Mouse (Mus musculus) limb, embryonic 14.5 days (tissue): Measurements from ENCODE around the gene Tchp. TPM values are rescaled to one million over a fixed set of nuclear protein-coding genes. Genes with fewer than 3 reads are reported as not detected.

Source experiments
- ATAC-seq: fragments of 200-750 bp; cut with Nextera tagmentation; 2 replicates; pipeline ENCODE4 v1.8.0; 2017; ENCODE audit warnings: low read depth, moderate number of reproducible peaks, moderate TSS enrichment; ENCODE audit not compliant: low FRiP score
- DNase-seq: peaks from one replicate; pipeline ENCODE4 v3.0.0-alpha.2; 2015; ENCODE audit warnings: low spot score
- H3K27ac ChIP-seq: fragments of 300-500 bp; sonication (generic); replicated peaks from 2 replicates; pipeline ENCODE4 v1.5.1; 2014; ENCODE audit warnings: low read depth, mild to moderate bottlenecking, low read length, moderate library complexity, mixed read lengths
- H3K27me3 ChIP-seq: fragments of 300-500 bp; sonication (generic); 2 replicates; pipeline ENCODE4 v1.6.1; 2014; ENCODE audit warnings: low read length, mixed read lengths; ENCODE audit not compliant: control insufficient read depth, insufficient read depth
- H3K36me3 ChIP-seq: fragments of 300-500 bp; sonication (generic); 2 replicates; pipeline ENCODE4 v1.6.1; 2014; ENCODE audit warnings: mild to moderate bottlenecking, low read length, moderate library complexity, mixed read lengths; ENCODE audit not compliant: control insufficient read depth, insufficient read depth
- H3K4me1 ChIP-seq: fragments of 300-500 bp; sonication (generic); 2 replicates; pipeline ENCODE4 v1.6.1; 2014; ENCODE audit warnings: antibody characterized with exemption, low read length, mixed read lengths; ENCODE audit not compliant: control insufficient read depth, insufficient read depth
- H3K4me2 ChIP-seq: fragments of 300-500 bp; sonication (generic); replicated peaks from 2 replicates; pipeline ENCODE4 v1.6.1; 2014; ENCODE audit warnings: low read depth, mild to moderate bottlenecking, low read length, moderate library complexity; ENCODE audit not compliant: severe bottlenecking
- H3K4me3 ChIP-seq: fragments of 300-500 bp; sonication (generic); replicated peaks from 2 replicates; pipeline ENCODE4 v1.5.1; 2014; ENCODE audit warnings: low read length
- H3K9ac ChIP-seq: fragments of 300-500 bp; sonication (generic); 2 replicates; pipeline ENCODE4 v1.6.1; 2014; ENCODE audit warnings: mild to moderate bottlenecking, low read depth, low read length, moderate library complexity; ENCODE audit not compliant: severe bottlenecking
- H3K9me3 ChIP-seq: fragments of 300-500 bp; sonication (generic); 2 replicates; pipeline ENCODE4 v1.6.1; 2016; ENCODE audit warnings: low read length; ENCODE audit not compliant: control insufficient read depth
- POLR2A ChIP-seq: fragments of 200-500 bp; IDR thresholded peaks from 2 replicates; pipeline ENCODE4 v1.8.0; 2012; ENCODE audit warnings: inconsistent platforms, mild to moderate bottlenecking, moderate library complexity, borderline replicate concordance; ENCODE audit not compliant: insufficient read depth, insufficient read length; ENCODE audit errors: extremely low read depth
- WGBS: fragments of 180-500 bp; shearing (Covaris S2); extraction: QIAGEN DNeasy Blood & Tissue Kit; methylation state at CpG from one replicate; pipeline ENCODE4 v1.1.7; 2014; 5-methylcytosine and 5-hydroxymethylcytosine counted together
- polyA plus RNA-seq, 2 experiments: library from polyadenylated mRNA; depleted of rRNA in 1 of 2; stranded (reverse) in 1 of 2; unstranded in 1 of 2; fragments of >200 nt; fragmentation: Nextera tagmentation in 1 of 2; extraction: Ambion mirVana in 1 of 2; gene quantifications; 2 replicates each; pipeline versions ENCODE4 v1.2.1 to v1.2.3; 2012 to 2014

Tchp gene
- polyA plus RNA-seq, 2 experiments: 10.7 to 33.6 TPM

GRCm38 (mm10) chr5:114666659-114667058, 40.9 kb upstream of the Tchp start:
- Histone ChIP-seq H3K4me3 (no peak overlapping the region), H3K9ac (no peak overlapping the region), H3K27me3 (no peaks in the 10 kb centered on the region), H3K9me3 (no peaks in the 10 kb centered on the region), H3K27ac (no peak overlapping the region), H3K4me1 (peaks cover 6% of the 10 kb centered on the region), H3K36me3 (peaks cover 9% of the 10 kb centered on the region), H3K4me2 (no peak overlapping the region)
- DNase-seq (no peak), ATAC-seq (no peak)
- no peak for TF ChIP-seq POLR2A
- WGBS: 88% methylated on average over 1 of the region's 1 CpGs

- Histone ChIP-seq H3K27ac (no peak overlapping the region), H3K4me2 (peak overlapping the region; percentile 51), H3K9ac (no peak overlapping the region), H3K36me3 (peaks cover 9% of the 10 kb centered on the region), H3K4me3 (peak overlapping the region; percentile 26), H3K27me3 (no peaks in the 10 kb centered on the region), H3K9me3 (no peaks in the 10 kb centered on the region), H3K4me1 (peaks cover 6% of the 10 kb centered on the region)
- 3% methylated on average over 36 of the region's 36 CpGs for WGBS
- peak; percentile 93 for ATAC-seq
- DNase-seq: peak; percentile 96
- TF ChIP-seq POLR2A: 0 out of 2 replicates have a peak, but pooled peaks have one; percentile 14
Measured at GRCm38 (mm10) chr5:114667228-114667856, 40.2 kb upstream of the Tchp start.

- peaks cover 15% of the 10 kb centered on the region for H3K36me3 ChIP-seq
- DNase-seq (no peak), ATAC-seq (no peak)
- 88% methylated on average over 5 of the region's 5 CpGs for WGBS
- H3K9ac ChIP-seq: no peak overlapping the region
- H3K4me3 ChIP-seq: no peak overlapping the region
- H3K27me3 ChIP-seq: no peaks in the 10 kb centered on the region
- H3K4me2 ChIP-seq: no peak overlapping the region
- H3K4me1 ChIP-seq: peaks cover 6% of the 10 kb centered on the region
- H3K9me3 ChIP-seq: no peaks in the 10 kb centered on the region
- TF ChIP-seq POLR2A: no peak
- no peak overlapping the region for H3K27ac ChIP-seq
Measured at GRCm38 (mm10) chr5:114669014-114669413, 38.5 kb upstream of the Tchp start.

GRCm38 (mm10) chr5:114673114-114673513, 34.4 kb upstream of the Tchp start:
- WGBS: 87% methylated on average over 13 of the region's 13 CpGs
- DNase-seq (no peak), ATAC-seq (no peak)
- H3K36me3 ChIP-seq: peaks cover 41% of the 10 kb centered on the region
- no peaks in the 10 kb centered on the region for H3K9me3 ChIP-seq
- H3K4me2 ChIP-seq: no peak overlapping the region
- no peaks in the 10 kb centered on the region for H3K27me3 ChIP-seq
- no peaks in the 10 kb centered on the region for H3K4me1 ChIP-seq
- no peak overlapping the region for H3K27ac ChIP-seq
- no peak for TF ChIP-seq POLR2A
- no peak overlapping the region for H3K4me3 ChIP-seq
- no peak overlapping the region for H3K9ac ChIP-seq

- H3K9me3 ChIP-seq: no peaks in the 10 kb centered on the region
- 88% methylated on average over 8 of the region's 8 CpGs for WGBS
- no peak overlapping the region for H3K9ac ChIP-seq
- TF ChIP-seq POLR2A: no peak
- ATAC-seq (no peak), DNase-seq (no peak)
- H3K27me3 ChIP-seq: no peaks in the 10 kb centered on the region
- no peak overlapping the region for H3K27ac ChIP-seq
- no peak overlapping the region for H3K4me2 ChIP-seq
- peaks cover 40% of the 10 kb centered on the region for H3K36me3 ChIP-seq
- H3K4me1 ChIP-seq: no peaks in the 10 kb centered on the region
- H3K4me3 ChIP-seq: no peak overlapping the region
Measured at GRCm38 (mm10) chr5:114674594-114674993, 33.0 kb upstream of the Tchp start.
